Mouse (Mus musculus) urinary bladder, postnatal 14 days (tissue): ENCODE measurements around the gene Dnal1.
A peak's percentile ranks its signal among the peaks of the same experiment; 100 is the strongest.

Experiments
- DNase-seq: peaks from one replicate; pipeline ENCODE4 v3.0.0; 2021; ENCODE audit warnings: low spot score

The Dnal1 gene

GRCm38 (mm10) chr12:84186950-84187349, 72.8 kb downstream of the Dnal1 start:
- peak; percentile 64 for DNase-seq

GRCm38 (mm10) chr12:84187752-84188601, 73.8 kb downstream of the Dnal1 start:
- DNase-seq, result no peak

GRCm38 (mm10) chr12:84188881-84189444, 74.8 kb downstream of the Dnal1 start:
- no peak for DNase-seq

- no peak for DNase-seq
Measured at GRCm38 (mm10) chr12:84190151-84190820, 76.1 kb downstream of the Dnal1 start.

GRCm38 (mm10) chr12:84191190-84191589, 77.0 kb downstream of the Dnal1 start:
- DNase-seq, result no peak

GRCm38 (mm10) chr12:84191770-84192169, 77.6 kb downstream of the Dnal1 start:
- DNase-seq, result no peak

GRCm38 (mm10) chr12:84192280-84192679, 78.1 kb downstream of the Dnal1 start:
- no peak for DNase-seq

- DNase-seq, result peak; percentile 70
Measured at GRCm38 (mm10) chr12:84192741-84193641, 78.8 kb downstream of the Dnal1 start.

- DNase-seq, result peak; percentile 96
Measured at GRCm38 (mm10) chr12:84193642-84194399, 79.7 kb downstream of the Dnal1 start.

GRCm38 (mm10) chr12:84194400-84195109, 80.4 kb downstream of the Dnal1 start:
- DNase-seq, result no peak

- no peak for DNase-seq
Measured at GRCm38 (mm10) chr12:84195195-84195594, 81.0 kb downstream of the Dnal1 start.
